In the genomic region with DNA sequence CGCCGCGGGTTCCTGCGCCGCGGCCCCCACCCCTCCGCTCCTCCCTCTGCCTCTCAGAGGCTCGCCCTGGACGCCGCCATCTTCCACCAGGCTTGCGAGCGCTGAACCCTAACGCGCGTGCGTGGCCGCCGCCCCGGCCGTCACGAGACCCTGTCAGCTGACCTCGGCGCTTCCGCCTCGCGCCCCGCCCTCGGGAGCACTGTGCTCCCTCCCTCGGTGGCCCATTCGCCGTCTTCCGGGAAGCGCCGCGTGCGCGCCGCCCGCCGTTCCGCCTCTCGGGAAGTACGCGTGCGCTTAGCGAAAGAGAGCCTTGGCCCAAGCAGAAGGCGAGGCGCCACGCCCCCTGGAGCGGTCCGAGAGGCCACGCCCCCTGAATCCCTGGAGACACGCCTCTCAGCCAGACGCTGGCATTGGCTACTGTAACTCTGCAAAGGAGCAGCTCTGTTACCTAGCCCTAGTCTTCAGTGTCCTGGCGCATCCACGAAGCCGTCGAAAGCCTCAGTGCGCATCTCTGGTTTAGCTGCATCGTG, we compare ENCODE assay signal across 8 mouse cellular contexts. TPM values are rescaled to one million over a fixed set of nuclear protein-coding genes. Genes with fewer than 3 reads are reported as not detected.
DNase-seq lines count a peak whose midpoint lies in the region; ATAC-seq and TF ChIP-seq lines count a peak whose summit lies in the region.

A gene (minus strand): TSS at position 108 of the 530 bp plus-strand sequence.

- H3K4me1 ChIP-seq in ES-E14 (ENCODE audit: control insufficient read depth in 2 of 2, insufficient read depth in 2 of 2, low read length in 2 of 2, poor library complexity in 1 of 2) = peaks cover 4 to 6% of the 10 kb centered on the region in 2 experiments; a peak in 1 of 4 replicates
- H3K4me1 ChIP-seq in forebrain, embryonic 15.5 days = peaks cover 23% of the 10 kb centered on the region
- H3K4me1 ChIP-seq in lung, adult 2 months (ENCODE audit: control insufficient read depth, insufficient read depth, low read length) = peaks cover 2% of the 10 kb centered on the region; the same call in 1 of the 2 replicates

- H3K4me3 ChIP-seq in ES-E14 (ENCODE audit: insufficient read depth in 1 of 2, low read depth in 1 of 2, low read length in 2 of 2, poor library complexity in 1 of 2, severe bottlenecking in 1 of 2) = peak within 1 kb of the TSS; percentile 85 to 87
- peak within 1 kb of the TSS; percentile 69 for H3K4me3 ChIP-seq in forebrain, embryonic 15.5 days
- peak within 1 kb of the TSS; percentile 64 for H3K4me3 ChIP-seq in lung, adult 2 months (replicated peaks; ENCODE audit: extremely low read depth, low read depth, low read length)

- H3K27me3 ChIP-seq in forebrain, embryonic 15.5 days = no peaks in the 10 kb centered on the region

- peak; percentile 93 for DNase-seq in ES-E14 (ENCODE audit: low read depth, low spot score)
- peak; percentile 98 for DNase-seq in cerebellum, adult 11-12 months
- peak; percentile 98 for DNase-seq in heart, postnatal 25 days (ENCODE audit: low spot score)
- DNase-seq in layer of hippocampus, adult 18-20 months (ENCODE audit: low spot score in 2 of 2) = peak; percentile 99
- peak; percentile 98 for DNase-seq in lung, adult 2 months
- peak; percentile 98 for DNase-seq in thymus, adult 18-20 months

- H3K9me3 ChIP-seq in ES-E14 (ENCODE audit: control insufficient read depth, insufficient read depth, low read depth, low read length) = no peaks in the 10 kb centered on the region
- H3K9me3 ChIP-seq in forebrain, embryonic 15.5 days = no peaks in the 10 kb centered on the region

- TF ChIP-seq CTCF in lung, adult 2 months (IDR thresholded peaks at IDR 0.05; ENCODE audit: insufficient read depth, low read length) = no peak

- peak within 1 kb of the TSS; percentile 56 for H3K4me2 ChIP-seq in forebrain, embryonic 15.5 days (replicated peaks)

- H3K9ac ChIP-seq in ES-E14 (ENCODE audit: insufficient read depth, low read depth, low read length, poor library complexity, severe bottlenecking) = peak within 1 kb of the TSS; percentile 91
- H3K9ac ChIP-seq in forebrain, embryonic 15.5 days (replicated peaks) = peak within 1 kb of the TSS; percentile 80

- WGBS in forebrain, embryonic 15.5 days = under 1% methylated on average over 60 of the region's 60 CpGs
- 1% methylated on average over 55 of the region's 60 CpGs for WGBS in lung, adult 2 months

- no peaks in the 10 kb centered on the region for H3K36me3 ChIP-seq in ES-E14 (ENCODE audit: control insufficient read depth, insufficient read depth, low read length, poor library complexity, severe bottlenecking)
- H3K36me3 ChIP-seq in forebrain, embryonic 15.5 days = no peaks in the 10 kb centered on the region

- peak; percentile 71; the same call in 1 of the 2 replicates for TF ChIP-seq POLR2A in lung, adult 2 months (IDR thresholded peaks at IDR 0.05; ENCODE audit: borderline replicate concordance, extremely low read depth, low read depth, low read length)

- intact Hi-C loops in heart, postnatal 25 days (cut with DNase I) = no loop called here

- peak within 1 kb of the TSS; percentile 73 for H3K27ac ChIP-seq in ES-E14 (ENCODE audit: insufficient read depth, low read depth, low read length, poor library complexity, severe bottlenecking)
- H3K27ac ChIP-seq in forebrain, embryonic 15.5 days (replicated peaks) = peak within 1 kb of the TSS; percentile 87

- in situ Hi-C loops in ES-E14 (cut with MboI; ENCODE audit: low sequenced_read_pairs in 2 of 2, unreplicated experiment in 2 of 2) = no loop called here

- peak; percentile 98 for ATAC-seq in forebrain, embryonic 15.5 days (replicated peaks)
- ATAC-seq in neutrophil, adult 5-6 weeks (ENCODE audit: extremely low read depth, insufficient number of reproducible peaks, low FRiP score, poor library complexity, severe bottlenecking) = peak; percentile 89

TF ChIP-seq in ES-E14, 5 proteins besides CTCF, POLR2A, EP300 and RAD21:
- TF ChIP-seq CHD2 (IDR thresholded peaks at IDR 0.05; ENCODE audit: low read depth, low read length) = no peak
- TF ChIP-seq HCFC1 (IDR thresholded peaks at IDR 0.05; ENCODE audit: borderline replicate concordance, insufficient read depth, low read length) = peak; percentile 63

RNA-seq across cellular contexts. Expression of the gene that starts here (rescaled TPM):
- total RNA-seq in ES-E14 (2012; rRNA removed) = 72.3 and 98.1 TPM in 2 replicates
- polyA plus RNA-seq in forebrain, embryonic 15.5 days (2015; fragmentation: Nextera tagmentation; extraction: Ambion mirVana) = 16.7 and 22.7 TPM in 2 replicates
- 10 to 100 TPM; 34.0 to 36.3 TPM for total RNA-seq in heart, postnatal 25 days (2021)
- total RNA-seq in layer of hippocampus, adult 18-20 months (2021) = 10 to 100 TPM; 57.6 to 61.1 TPM
- polyA plus RNA-seq in lung, adult 2 months (2012; rRNA removed) = 19.4 and 21.3 TPM in 2 replicates
- total RNA-seq in neutrophil, adult 5-6 weeks (2017) = 51.9 and 70.0 TPM in 2 replicates

Comparison
In these comparisons a context has a peak if more than half of its experiments do, and no peak if none do; other contexts are left out.
1. Peak in every context shown above with its lines: DNase-seq, ATAC-seq, H3K4me3 ChIP-seq and H3K27ac ChIP-seq.